Mouse (Mus musculus): Measurements from ENCODE around the gene Prok2. TPM values are rescaled to one million over a fixed set of nuclear protein-coding genes. Genes with fewer than 3 reads are reported as not detected.

Prok2 gene
- not detected in 2 replicates for polyA plus RNA-seq (2012; rRNA removed)

DNA sequence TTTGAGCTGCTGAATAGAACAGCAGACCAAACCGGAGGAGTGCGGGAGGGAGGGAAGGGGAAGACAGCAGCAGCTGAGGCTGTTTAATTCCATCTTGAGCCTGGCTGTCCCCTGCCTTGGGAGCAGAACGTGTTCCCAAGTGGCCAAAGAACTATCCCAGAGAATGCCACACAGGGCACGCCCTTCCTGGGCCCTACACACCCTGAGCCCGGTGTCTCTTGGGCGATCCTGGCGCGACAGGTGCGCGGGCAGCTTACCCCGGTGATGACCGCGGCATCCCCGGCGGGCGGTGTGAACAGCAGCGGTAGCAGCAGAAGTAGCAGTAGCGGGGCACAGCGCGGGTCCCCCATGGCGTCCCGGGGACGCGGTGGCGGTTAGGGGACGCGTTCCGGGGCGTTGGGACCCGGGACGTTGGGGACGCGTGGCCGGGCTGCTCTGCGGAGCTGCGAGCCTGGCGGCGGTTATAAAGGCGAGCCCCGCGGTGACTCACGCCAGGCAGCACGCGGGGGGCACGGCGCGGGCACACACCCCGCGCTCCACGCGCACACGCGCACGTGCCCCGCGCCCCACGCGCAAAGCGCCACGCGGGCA lies at the start of gene Prok2:
Gene Prok2 (minus strand): TSS at position 422 of the 591 bp plus-strand sequence.
- peak; percentile 24 for DNase-seq (ENCODE audit: low spot score)

DNA sequence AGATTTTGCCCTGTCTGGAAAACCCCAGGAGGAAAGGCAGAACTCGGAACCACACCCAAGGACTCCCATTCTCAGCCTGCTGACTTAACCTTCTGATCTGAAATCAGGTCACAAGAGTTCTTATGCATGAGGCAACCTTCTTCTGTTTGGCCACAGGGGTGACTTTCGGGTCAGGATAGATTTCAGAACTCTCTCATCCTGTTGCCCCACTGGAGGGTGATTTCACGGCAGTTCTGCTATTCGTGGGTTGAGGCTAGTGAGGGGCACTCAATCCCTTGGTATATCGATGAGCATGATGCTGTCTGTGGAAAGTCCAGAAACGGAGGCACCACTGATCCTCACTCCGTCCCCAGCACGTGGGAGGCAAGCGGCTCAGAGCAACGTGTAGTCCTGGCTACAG lies 48.5 kb upstream of the Prok2 start:
- DNase-seq (ENCODE audit: low spot score), result no peak

- DNase-seq (ENCODE audit: low spot score), result no peak
Measured at GRCm38 (mm10) chr6:99768495-99768894, 42.3 kb upstream of the Prok2 start.

- no peak for DNase-seq (ENCODE audit: low spot score)
Measured at GRCm38 (mm10) chr6:99764916-99765315, 38.7 kb upstream of the Prok2 start.

- DNase-seq (ENCODE audit: low spot score), result no peak
Measured at GRCm38 (mm10) chr6:99762069-99762985, 36.1 kb upstream of the Prok2 start.

DNA sequence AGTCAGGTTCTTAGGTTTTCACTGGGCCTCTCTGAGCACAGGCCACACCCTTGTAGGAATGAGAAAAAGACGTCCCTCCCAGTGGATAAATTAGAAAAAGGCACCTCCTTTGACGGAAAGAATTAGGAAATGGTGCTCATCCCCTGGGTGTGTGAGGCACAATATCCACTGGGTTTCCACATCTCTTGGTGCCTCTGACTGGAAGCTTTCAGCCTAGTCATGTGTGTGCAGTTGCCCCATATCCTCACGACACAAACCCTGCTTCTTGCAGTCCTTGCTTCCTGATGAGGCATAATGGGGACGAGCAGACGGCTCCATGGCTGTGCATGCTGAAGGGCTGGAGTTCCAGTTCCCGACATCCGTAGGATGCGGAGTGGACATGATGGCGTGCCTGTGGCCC lies 29.9 kb upstream of the Prok2 start:
- DNase-seq (ENCODE audit: low spot score), result no peak

GRCm38 (mm10) chr6:99751308-99751707 lies 25.1 kb upstream of the Prok2 start:
- DNase-seq (ENCODE audit: low spot score), result no peak

GRCm38 (mm10) chr6:99746275-99746674 lies 20.1 kb upstream of the Prok2 start:
- DNase-seq (ENCODE audit: low spot score), result no peak

DNA sequence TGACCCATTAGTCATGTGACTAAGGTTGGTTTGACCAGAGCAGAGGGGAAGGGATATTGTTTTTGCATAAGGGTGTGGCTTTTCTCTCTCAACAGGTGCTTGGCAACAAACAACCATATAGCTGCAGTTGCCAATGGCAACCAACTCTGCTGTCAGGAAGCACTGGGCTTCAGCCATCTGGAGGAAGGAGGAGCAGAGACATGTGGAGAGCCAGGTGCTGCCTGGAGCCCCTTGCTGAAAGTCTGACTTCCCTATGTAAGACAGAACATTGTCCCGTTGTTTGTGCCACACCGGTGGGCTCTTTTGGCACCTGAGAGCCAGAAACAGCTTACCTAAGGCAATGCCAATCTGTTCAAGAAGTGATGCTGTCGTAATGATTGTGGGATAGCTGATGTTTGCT lies 16.7 kb upstream of the Prok2 start:
- no peak for DNase-seq (ENCODE audit: low spot score)

- DNase-seq (ENCODE audit: low spot score), result no peak
Measured at GRCm38 (mm10) chr6:99734666-99735065, 8.5 kb upstream of the Prok2 start.

GRCm38 (mm10) chr6:99732673-99733072 lies 6.5 kb upstream of the Prok2 start:
- no peak for DNase-seq (ENCODE audit: low spot score)

GRCm38 (mm10) chr6:99731926-99732325 lies 5.7 kb upstream of the Prok2 start:
- no peak for DNase-seq (ENCODE audit: low spot score)

GRCm38 (mm10) chr6:99729853-99730252 lies 3.7 kb upstream of the Prok2 start:
- no peak for DNase-seq (ENCODE audit: low spot score)

DNA sequence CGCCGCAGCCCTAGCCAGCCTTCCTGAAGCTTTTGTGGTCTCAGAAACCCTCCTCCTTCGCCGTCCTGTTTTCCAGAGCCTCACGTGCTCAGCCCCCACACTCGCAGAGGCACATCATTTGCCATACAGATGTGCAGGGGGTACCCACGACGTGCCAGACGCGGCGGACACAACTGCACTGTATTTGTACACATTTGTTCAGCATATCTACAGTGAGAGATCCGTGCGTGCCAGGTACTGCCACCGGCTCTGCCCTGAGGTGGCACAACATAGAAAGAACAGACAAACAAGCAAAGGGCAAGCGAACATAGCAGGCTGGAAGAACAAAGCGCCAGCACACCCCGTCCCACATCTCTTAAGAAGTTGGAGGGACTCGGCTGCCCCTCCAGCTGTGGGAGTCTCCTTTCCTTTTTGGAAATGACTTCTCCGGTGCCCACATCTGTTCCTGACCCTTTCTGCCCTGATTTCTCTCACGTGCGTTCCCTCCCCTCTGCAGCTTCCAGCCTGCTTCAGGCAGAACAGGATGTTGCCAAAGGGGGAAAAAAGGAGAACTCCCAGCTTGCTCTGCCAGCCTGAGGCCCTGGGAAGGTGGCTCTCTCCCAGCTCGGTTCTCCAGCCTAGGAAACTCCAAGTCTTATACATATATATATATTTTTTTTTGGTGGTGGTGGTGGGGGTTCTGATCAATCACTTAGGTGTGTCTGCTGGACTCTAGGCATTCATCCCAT lies 548 bp upstream of the Prok2 start:
- DNase-seq (ENCODE audit: low spot score), result no peak

DNA sequence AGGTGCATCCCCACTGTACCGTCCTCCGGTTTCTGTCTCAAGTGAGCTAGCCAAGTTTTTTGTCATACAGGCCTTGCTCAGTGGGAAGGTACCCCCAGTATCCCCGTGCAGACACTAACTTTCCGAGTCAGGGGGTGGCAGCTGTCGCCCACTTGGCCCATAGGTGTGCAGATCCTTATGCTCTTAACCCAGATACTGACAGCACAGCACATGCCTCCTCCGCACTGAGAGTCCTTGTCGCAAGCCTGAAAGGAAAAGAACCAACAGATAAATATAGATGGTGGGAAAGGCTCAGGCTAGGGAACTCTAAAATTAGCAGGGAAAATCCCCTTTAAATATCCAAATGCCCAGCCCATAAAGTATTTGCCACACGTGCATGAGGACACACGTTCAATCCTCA lies 3.8 kb downstream of the Prok2 start:
- DNase-seq (ENCODE audit: low spot score), result no peak

DNA sequence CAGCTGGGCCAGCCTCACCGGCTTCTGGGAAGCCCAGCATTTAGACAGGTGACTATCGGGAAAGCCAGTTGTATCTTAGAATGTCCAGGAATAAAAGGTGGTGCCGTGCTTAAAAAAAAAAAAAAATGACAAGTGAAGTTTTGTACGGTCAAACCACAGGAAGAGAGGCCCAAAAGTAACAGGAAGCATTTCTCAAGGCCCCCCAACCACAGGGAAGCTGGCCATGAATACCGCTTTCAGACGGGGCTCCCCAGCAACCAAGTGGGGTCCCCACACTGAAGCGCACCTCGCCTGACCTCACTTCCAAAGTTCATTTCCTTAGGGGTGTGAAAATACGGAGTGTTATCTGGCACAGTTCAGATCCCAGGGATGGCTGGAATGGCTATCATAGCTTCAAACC lies 5.2 kb downstream of the Prok2 start:
- no peak for DNase-seq (ENCODE audit: low spot score)

- DNase-seq (ENCODE audit: low spot score), result no peak
Measured at GRCm38 (mm10) chr6:99715913-99716312, 10.3 kb downstream of the Prok2 start.

GRCm38 (mm10) chr6:99715191-99715590 lies 11.0 kb downstream of the Prok2 start:
- no peak for DNase-seq (ENCODE audit: low spot score)

- DNase-seq (ENCODE audit: low spot score), result no peak
Measured at GRCm38 (mm10) chr6:99713256-99713655, 12.9 kb downstream of the Prok2 start.

DNA sequence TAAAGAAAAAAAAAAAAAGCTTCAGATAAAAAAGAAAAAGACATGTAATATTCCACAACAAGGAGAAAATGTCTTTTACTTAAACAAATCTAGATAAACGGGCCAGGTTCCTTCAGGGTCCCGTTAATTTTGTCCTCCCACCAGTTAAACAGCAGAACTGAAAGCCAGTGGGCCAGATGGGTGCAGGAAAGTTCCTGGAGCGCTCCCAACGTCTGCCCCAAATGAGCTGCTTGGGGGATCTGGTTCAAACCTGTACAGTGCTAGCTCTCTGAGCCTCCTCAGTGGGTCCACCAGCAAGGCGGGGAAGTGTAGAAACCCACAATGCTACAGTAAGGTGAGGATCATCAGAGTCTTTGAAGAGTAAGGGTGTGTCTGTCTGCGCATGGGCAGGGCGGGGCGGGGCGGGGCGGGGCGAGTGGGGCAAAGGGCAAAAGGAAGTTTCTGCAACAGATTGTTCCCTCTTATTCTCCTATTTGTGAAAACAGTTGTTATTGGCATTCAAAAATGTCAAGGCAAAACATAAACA lies 14.6 kb downstream of the Prok2 start:
- DNase-seq (ENCODE audit: low spot score), result no peak

DNA sequence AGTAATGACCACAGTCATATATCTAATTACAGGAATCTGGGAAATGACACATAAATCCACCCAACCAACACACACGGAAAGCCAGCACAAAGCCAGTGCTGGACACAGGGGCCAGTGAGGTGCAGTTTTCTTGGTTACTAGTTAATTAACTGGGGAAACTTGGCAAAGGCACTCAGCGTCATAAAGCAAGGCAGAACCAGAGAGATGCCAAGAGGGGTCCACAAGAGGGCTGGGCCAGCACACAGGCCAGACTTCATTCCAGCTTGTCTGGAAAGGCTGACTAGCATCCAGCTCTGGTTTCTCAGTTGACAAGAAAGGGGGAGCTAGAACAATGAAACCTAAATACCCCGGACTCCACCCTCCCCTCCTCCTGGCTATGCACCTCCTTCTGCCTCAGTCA lies 25.7 kb downstream of the Prok2 start:
- no peak for DNase-seq (ENCODE audit: low spot score)
